Mouse (Mus musculus) megakaryocyte-erythroid progenitor cell, adult 5-6 weeks (primary cell): Measurements from ENCODE around the gene Efhd1. TPM values are rescaled to one million over a fixed set of nuclear protein-coding genes. Genes with fewer than 3 reads are reported as not detected.
A peak's percentile ranks its signal among the peaks of the same experiment; 100 is the strongest.

Experiments used
- ATAC-seq: replicated peaks from 2 replicates; pipeline ENCODE4 v1.8.0; 2016; ENCODE audit warnings: mild to moderate bottlenecking, inconsistent platforms; ENCODE audit not compliant: severe bottlenecking, poor library complexity, low FRiP score, low TSS enrichment
- total RNA-seq, 2 experiments: library from RNA; stranded (forward) in 1 of 2; stranded (reverse) in 1 of 2; fragments of 200-1000, 215-1000 nt in 1 of 2; fragments of >200 nt in 1 of 2; fragmentation: Nextera tagmentation in 1 of 2; gene quantifications; 2 replicates each; pipeline ENCODE4 v1.2.3; 2014 to 2017

Efhd1 gene
- total RNA-seq, 2 experiments from 2014 or later: not detected

DNA sequence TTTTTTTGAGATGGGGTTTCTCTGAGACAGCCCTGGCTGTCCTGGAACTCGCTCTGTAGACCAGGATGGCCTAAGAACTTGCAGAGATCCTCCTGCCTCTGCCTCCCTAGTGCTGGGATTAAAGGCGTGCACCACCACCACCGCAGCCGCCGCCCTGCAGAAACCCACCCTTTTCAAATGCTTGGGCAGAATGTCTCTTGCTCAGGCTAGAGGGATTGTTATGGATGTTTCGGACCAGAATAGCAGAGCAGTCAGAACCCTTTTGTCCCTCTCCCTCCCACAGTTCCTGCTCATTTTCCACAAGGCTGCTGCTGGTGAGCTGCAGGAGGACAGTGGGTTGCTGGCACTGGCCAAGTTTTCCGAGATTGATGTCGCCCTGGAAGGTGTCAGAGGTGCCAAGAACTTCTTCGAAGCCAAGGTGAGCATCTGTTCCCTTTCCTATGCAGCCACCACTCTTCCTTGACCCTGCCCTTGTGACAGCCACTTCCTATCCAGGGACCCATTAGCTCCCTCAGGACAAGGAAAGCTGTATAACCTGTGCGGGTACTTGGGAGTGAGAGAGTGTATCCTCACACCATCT is 33.3 kb downstream of the Efhd1 start:
- ATAC-seq: no peak

GRCm38 (mm10) chr1:87300360-87301286 is 36.5 kb downstream of the Efhd1 start:
- ATAC-seq: no peak

DNA sequence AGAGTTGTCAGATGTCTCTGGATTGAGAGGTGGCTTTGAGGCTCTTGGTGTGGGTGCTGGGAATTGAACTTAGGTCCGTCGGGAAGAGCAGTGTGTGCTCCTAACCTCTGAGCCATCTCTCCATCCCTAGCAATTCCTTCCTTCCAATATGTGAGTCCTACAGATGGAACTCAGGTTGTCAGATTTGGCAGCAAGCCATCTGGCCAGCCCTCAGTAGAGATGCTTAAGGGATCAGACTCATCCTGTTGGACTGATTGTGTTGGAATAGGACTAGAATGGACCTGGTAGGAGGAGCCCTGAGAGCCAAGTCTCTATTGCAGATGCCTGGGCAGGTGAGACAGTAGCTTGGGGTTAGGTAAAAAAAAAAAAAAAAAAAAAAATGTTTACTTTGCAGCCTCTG is 37.8 kb downstream of the Efhd1 start:
- no peak for ATAC-seq

DNA sequence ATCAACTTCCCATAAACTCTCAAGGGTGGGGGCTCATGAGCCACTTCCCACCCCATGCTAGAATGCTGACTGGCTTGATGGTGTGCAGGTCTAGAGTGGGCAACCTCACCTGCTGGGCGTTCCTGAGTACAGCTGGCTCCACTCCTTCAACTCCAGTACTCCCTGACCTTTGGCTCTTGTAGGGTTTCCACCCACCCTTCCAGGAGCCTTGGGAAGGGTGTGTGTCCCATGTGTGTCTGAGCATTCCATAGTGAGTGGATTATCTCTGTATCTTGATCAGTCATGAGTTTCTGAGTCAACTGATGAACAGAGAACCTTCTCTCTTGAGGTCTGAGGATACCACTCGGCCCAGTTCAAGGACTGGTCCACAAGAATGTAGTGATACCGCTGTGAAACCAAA is 44.8 kb downstream of the Efhd1 start:
- no peak for ATAC-seq

DNA sequence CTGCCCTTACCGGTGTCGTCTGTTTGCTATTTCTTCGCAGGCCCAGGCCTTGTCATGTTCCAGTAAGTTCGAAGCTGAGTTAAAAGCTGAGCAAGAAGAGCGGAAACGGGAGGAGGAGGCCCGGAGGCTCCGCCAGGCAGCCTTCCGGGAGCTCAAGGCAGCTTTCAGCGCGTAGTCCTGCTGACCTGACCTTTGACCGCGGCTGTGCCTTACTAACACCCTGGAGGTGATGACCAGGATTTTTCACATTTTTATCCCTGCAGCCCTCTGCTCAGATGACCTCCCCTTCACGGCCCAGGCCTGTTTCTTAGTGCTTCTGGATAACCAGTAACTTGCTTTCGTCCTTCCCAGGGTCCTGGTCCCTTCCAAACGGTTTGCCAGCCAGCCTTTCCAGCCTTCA is 45.5 kb downstream of the Efhd1 start:
- no peak for ATAC-seq

GRCm38 (mm10) chr1:87312681-87313080 is 48.5 kb downstream of the Efhd1 start:
- no peak for ATAC-seq

DNA sequence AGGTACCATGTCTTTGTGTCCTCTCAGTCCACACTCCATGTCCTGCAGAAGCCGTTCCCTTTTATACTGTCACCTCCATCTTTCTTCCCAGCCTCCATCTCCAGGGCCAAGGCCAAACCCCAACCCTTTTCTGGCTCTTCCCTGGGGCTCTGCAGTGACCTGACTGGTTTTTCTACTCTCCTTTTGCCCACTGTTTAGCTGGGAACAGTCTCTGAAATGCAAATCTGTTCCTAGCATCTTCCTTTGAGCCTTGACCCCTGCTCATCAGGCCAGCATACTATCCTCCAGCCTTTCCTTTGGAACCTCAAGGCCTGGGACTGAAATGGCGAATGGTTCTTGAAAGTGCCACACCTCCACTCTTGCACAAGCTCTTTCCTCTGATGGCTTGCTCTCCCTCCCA is 49.0 kb downstream of the Efhd1 start:
- ATAC-seq: no peak

DNA sequence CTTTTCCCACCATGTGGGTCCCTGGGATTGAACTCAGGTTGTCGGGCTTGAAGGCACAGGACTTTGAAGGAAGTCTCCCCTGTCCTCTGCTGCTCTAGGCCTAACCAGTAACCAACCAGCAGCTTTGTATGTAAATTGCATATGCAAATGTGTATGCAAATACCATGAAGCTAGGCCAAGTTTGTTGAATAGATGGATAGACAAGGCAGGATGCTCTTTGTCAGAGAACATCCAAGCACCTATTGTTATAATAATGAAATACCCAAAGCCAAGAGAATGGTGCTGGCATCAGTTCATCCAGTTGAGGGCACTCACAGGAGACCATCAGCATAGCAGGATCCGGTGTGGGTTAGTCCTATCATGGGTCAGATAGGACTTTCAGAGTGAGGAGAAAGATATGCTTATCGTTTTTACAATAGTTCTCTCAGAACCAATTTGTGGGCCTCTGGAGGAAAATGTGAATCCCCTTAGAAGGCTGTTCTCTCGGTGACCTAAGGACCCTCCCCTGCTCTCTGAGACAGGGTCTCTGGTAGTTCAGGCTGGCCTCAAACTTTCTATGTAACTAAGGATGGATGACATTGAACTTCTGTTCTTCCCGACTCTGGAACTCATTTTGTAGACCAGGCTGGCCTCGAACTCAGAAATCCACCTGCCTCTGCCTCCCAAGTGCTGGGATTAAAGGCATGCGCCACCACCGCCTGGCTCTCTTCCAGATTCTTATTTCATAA is 49.8 kb downstream of the Efhd1 start:
- no peak for ATAC-seq

- ATAC-seq: no peak
Observed at GRCm38 (mm10) chr1:87315431-87315830, 51.3 kb downstream of the Efhd1 start.

DNA sequence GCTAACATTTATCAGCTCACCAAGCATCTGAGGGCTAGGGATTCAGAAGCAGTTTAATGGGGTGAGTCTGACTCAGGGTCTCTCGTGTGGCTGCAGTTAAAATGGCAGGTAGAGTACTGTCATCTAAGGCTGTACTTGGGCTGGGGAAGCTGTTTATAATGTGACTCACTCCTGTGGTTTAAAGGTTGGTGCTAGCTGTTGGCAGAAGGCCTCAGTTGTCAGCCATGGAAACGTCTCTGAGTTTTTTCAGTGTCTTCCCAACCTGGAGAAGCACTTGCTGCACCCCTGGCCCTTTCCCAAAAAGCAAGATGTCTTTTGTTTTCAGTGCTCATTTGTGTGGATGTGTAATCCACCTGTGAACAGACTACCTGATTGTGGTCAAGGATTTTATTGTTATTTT is 51.7 kb downstream of the Efhd1 start:
- no peak for ATAC-seq

- ATAC-seq: no peak
Observed at GRCm38 (mm10) chr1:87316672-87317071, 52.5 kb downstream of the Efhd1 start.

GRCm38 (mm10) chr1:87321071-87321470 is 56.9 kb downstream of the Efhd1 start:
- no peak for ATAC-seq

DNA sequence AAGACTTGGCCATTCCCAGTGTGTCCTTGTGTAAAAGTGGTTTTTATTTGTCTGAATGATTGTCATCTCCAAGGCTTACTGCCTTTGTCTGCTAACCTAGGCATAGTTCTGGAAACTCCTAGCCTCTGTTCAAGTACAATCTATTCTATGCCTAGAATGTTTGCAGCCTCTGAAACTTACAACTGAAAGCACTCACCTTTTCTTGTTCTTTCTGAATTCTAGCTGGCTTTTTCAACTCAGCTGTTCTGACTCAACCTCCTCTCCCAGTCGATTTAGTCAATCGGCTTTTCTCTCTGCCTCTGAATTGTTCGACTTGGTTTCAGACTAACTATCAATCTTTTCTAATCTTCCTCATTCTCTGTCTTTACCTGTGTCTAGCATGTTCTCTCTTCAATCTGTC is 58.6 kb downstream of the Efhd1 start:
- no peak for ATAC-seq

DNA sequence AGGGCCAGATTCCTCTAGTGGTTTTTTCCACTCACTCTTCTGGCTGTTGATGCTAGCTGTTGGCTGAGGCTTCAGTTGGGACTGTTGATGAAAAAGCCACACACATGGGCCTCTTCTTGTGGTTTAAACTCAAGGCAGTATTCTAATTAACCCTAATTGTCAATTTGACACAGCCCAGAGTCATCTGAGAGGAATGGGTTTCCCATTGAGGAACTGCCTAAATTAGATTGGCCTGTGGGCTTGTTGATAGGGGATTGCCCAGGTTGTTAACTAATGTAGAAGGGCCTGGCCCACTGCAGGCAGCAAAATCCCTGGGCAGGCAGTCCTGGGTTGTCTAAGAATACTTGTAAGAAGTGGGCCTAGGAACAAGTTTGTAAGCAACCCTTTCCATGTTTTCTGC is 60.5 kb downstream of the Efhd1 start:
- no peak for ATAC-seq

DNA sequence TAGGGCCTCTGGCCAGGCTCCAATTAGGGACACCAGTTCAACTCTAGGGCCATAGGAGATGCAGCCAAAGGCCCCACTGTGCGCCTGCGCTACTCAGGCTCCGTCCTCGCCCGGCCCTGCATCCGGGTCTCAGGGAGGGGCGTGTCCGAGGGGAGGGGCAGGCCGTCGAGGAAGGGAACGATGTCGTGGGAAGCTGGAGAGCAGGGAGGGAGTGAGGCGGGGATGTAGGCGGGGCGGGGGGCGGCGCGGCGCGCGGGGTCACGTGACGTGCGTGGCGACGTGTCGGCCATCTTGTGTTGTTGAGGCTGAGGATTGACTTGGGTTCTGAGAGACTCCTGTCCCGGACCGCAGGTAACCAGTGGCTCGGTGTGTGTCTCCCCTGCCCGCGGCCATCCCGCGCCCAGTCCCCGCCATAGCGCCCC is 62.6 kb downstream of the Efhd1 start, which contains the start of gene Gigyf2:
Gigyf2 (plus strand) TSS at position 257 of the 422 bp plus-strand sequence.
- peak; percentile 99 for ATAC-seq

DNA sequence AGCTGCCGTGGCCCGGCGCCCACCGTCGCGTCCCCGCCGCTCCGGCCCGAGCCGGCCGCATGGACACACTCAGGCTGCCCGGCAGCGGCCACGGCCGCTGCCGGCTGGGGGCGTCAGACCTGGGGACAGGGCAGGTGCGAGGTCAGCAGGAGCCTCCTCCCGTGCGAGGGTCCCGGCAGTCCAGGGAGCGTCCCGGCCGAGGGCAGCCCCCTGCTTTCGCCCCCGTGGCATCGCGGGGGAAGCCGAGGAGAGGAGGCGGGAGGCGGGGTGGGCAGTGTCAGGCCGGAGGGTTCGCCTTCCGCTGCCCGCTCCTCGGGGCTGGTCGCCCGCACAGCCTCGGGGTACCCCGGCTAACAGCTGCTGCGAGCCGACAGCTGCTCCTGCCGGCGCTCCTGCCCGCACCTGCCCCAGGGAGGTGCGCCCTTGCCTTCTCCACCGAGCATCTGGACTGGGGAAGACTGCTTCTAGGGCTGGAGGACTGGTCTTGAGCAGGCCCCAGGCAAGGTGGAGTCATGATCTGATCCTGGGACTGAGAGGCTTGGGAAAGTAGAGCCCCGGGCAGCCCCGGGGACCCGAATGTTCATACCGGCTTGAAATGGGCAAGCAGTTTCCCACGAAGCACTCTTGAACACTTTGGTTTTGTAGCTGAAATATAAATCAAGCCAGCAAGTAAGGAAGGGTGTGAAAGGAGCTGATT is 63.1 kb downstream of the Efhd1 start:
- ATAC-seq: peak; percentile 52

DNA sequence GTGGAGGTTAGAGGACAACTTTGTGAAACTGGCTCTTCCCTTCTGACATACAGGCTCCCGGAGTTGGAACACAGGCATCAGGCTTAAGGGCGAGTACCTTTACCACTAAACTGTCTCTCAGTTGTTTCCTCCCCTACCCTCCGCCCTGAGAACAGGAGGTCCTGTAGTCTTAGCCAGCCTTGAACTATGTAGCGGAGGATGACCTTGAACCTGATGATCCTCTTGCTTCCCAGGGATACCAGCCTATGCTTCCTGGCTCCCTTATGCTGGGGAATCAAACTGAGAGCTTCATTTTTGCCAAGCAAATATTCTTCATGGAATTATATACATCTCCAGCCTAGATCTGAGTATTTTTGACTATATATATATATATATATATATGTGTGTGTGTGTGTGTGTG is 67.6 kb downstream of the Efhd1 start:
- no peak for ATAC-seq

GRCm38 (mm10) chr1:87350576-87350975 is 86.4 kb downstream of the Efhd1 start:
- ATAC-seq: no peak

GRCm38 (mm10) chr1:87360276-87360675 is 96.1 kb downstream of the Efhd1 start:
- no peak for ATAC-seq
